Mouse (Mus musculus) cerebellum, adult 8-10 months (tissue): ENCODE data around the gene Cfap45.

Source experiments
- DNase-seq: peaks from one replicate; pipeline ENCODE4 v3.0.0; 2022

The Cfap45 gene

DNA sequence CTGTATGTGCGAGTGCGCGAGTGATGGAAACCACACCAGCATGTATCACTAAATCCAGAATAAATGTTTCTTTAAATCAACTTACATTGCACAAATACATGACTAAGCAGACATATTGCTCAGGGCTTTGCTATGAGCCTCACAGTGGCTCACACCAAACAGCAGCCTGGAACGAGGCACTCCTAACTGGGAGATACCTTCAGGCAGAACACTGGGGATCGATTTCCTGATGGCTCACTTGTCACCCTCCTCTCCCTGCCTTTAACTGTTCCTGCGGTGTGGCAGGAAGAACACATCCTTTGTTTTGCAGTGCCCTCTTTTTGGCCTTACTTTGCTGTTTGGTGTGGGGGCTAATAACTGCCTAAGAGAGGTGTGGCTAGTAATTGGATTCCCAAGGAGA, 957 bp upstream of the Cfap45 start:
- no peak for DNase-seq

DNA sequence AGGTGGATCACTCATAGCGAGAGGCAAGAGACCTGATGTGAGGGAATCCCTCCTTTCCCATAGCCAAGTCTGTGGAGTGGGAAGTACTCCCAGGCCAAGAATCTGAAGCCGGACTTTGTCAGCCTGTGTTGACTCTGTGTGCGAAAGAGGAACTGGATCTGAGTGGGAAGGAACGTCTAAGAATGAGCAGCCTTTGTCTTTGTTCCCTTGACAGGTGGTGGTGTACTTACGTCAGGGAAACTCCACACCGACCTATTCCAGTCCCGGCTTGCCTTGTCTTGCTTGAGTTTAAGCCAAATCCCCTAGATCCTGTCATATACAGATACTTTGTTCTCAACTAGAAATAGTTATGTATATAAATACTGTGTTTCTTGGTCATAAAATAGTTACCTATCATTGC, 1.9 kb downstream of the Cfap45 start:
- DNase-seq, result no peak

DNA sequence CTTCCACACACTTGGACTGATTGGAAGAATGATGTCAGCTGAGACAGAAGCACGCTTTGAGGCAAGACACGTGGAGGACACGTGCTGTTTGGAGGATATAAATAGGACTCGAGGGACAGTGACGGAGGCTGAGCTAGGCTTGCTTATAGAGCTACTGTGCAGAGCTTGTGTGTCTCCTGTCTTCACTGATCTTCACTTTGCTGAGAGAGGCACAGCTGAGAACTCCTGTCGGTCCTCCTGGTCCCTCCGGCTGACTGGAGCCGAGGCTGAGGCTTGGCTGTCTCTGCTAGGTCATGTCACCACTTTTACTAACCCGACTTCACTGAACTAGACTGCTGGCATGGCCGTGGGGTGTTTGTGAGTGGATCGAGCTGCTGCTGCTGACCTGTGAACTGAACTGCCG, 3.1 kb downstream of the Cfap45 start:
- DNase-seq, result no peak

DNA sequence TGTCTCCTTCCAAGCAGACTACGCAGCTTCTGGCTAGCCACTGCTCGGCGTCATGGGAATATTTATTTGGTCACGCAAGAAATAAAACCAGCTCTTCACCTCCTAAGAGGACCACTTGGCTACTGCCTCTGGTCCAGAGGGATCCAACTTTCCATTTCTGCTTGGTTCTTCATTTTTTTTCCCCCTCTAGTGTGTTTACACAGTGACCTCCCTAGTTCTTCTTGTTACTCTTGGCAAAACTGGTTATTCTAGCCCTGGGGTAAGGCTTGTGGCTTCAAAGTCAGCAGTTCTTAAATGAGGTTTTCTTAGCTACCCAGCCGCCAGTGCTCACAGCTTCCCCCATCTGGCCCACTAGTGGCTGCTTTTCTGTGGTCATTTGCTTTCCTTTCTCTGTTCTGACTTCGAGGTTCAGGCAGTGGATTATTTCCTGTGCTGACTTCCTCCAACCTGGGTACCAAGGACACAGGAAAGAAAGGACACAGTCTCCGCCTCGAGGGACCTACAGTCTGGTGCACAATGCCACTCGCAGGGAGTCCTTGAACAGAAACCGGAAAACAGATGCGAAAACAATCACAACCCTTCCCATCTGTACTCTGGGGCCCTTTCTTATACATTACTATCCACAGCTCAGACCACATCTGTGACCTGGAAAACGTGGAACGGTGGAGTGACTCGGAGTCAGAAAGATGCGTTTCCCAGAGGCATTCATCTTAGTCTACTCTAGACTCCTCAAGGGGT, 4.6 kb downstream of the Cfap45 start:
- no peak for DNase-seq

DNA sequence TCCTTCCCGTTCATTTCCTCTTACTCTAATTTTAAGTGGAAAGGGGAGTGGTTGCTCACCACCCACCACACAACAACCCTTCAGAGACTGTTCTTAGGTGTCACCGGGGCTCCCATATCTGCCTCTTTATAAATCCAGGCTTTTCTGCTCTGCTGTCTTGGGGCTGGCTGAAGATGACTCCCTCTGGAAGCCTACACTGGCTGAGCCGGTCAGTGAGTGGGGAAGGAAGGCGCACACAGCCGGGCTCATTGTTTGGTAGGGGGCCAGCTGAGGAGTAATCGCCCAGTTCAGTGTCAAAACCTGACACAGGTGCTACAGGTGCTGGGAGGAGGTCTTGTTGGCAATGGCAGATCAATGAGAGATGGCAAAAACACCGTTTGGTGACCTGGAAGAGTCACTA, 5.4 kb downstream of the Cfap45 start:
- no peak for DNase-seq

DNA sequence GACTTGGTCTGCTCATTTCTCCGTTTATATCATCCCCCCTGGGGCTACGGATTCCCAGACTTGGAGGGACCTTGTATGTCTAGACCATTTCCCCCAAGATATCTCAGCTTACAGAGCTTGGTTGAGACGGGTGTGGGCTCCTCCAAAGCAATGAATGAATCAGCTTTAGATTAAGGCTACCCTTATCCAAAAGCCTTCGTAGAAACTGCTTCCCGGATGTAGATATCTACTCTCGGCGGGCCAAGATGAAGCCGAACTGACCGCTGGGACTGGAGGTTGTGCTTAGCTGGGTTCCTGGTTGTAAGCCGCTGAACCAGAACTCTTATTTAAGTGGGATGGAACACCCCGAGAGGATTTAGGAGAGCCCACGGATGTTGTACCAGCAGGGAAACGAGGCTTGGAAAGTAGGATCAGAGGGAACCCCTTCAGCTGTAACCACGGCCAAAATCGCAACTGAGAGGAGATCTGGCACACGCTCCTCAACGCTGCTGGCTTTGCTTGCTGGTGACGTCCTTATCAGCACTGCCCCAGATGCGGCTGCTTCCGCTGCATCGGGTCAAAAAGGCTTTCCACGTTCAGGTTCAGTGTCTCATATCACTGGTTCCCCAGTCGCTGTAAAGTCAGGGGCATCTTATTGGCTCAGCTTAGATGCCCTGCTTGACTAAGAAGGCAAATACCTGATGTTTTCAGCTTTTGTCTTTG, 5.9 kb downstream of the Cfap45 start:
- no peak for DNase-seq

DNA sequence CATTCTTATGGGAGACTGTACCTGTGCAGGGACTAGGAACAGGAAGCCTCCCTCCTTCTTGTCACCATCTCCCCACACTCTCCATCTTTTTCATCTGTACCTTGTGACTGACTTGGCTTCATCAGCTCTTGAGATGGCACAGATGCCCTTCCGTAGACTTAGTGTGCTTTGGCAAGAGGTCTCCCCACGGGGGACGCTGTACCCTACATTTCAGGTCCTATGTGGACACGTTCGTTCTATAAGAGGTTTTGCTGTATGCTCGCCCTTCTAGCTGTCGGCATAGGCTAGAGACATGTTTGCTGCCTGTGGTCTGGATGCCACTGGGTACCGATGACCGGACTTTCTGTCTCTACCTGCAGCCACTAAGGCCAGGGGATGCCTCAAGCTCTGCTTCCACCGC, 6.8 kb downstream of the Cfap45 start:
- no peak for DNase-seq

DNA sequence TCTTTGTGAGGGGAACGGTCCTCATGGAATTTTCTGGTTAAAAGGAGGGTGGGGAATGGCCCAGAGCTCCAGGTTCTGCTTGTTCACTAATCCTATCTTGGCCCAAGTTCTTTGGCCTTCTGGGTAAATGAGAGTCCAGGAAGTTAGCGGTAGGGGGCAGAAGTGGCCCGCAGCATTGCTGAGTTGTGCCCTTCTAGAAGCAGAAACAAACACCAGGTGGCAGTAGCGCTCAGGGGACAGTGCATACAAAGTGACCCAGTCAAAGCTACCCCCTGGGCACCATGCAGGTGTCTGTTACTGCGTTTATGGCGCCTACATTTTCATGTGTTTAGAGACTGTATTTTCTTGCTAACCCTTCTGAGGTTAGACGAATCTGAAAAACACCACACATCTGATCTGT, 8.1 kb downstream of the Cfap45 start:
- peak; percentile 87 for DNase-seq

DNA sequence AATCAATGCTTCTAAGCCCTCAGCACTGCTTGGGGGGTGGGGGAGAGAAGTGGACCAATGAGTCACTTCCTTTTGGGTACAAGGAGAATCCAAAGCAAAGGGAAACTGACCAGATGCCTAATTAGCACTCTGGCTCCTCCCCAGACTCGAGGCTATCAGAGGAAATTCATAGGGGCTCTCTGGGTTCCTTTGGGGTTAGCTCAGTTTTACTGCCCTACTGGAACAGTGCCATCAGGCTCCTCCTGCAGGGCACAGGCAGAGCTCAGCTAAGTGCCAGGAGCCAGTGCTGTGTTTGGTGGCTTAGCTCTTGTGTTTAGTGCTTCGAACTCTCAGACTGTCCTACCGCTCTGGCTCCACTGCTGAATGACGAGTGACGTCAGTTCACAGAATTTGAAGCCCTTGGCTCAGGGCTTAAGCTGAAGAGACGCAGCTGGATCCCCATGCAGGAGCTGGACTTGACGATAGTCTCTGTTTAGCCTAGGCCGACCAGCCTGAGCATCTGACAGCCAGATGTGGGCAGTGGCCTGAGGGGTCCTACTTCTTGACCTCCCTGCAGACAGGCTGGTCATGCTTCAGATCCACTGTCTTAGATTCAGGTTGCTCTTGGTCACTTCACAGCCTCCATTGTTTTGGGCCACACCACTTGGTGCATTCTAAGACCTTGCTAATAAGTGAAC, 10.1 kb downstream of the Cfap45 start:
- DNase-seq, result no peak

DNA sequence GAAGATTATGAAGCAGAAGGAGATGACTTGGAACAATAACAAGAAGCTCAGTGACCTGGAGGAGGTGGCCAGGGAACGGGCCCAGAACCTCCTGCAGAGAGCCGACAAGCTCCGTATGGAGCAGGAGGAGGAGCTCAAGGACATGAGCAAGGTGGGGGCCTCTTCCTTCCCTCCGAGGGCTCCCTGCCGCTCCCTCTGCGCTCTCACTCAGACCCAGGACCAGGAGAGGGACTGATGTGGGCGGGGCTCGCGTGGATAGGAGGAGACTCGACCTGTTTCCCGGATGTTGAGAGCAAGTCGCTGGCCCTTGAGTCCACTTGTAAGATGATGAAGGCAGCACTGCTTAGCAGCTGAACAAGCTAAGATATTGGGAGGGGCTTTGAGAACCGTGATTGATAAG, 11.9 kb downstream of the Cfap45 start:
- DNase-seq, result peak; percentile 58

DNA sequence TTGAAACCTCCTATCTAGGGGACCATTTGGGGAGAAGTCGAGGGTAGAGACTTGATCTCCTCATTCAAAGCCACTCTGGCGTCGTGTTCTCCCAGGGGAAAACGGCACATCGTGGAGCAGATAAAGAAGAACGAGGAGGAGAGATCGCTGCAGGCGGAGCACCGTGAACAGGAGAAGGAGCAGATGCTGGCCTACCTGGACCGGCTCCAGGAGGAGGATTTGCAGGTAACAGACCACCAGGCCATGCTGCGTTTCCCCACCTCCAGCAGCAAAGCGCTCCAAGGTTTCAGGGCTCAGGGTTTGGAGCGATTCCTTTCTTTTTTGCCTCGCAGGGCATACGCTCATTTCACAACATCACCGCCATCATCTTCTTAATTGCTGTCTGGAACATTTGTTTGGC, 14.5 kb downstream of the Cfap45 start:
- DNase-seq, result no peak

DNA sequence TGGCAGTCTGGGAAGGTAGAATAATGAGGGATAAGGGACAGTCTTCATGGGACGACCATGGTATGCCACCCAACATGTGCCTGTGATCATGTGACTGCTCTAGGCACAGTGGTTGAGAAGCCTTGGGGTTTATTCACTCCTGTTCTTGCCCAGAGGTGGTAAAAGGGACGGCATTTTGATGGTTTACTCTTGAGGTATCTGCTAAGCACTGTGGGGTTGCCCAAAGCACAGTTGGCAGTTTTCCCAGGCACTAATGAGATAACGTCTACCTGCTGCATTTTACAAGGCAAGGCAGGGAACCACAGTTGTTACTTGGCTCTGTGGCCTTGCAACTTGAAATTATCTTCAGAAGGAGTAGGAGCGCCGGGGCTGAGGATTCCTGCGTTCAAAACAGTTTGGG, 19.2 kb downstream of the Cfap45 start:
- no peak for DNase-seq

DNA sequence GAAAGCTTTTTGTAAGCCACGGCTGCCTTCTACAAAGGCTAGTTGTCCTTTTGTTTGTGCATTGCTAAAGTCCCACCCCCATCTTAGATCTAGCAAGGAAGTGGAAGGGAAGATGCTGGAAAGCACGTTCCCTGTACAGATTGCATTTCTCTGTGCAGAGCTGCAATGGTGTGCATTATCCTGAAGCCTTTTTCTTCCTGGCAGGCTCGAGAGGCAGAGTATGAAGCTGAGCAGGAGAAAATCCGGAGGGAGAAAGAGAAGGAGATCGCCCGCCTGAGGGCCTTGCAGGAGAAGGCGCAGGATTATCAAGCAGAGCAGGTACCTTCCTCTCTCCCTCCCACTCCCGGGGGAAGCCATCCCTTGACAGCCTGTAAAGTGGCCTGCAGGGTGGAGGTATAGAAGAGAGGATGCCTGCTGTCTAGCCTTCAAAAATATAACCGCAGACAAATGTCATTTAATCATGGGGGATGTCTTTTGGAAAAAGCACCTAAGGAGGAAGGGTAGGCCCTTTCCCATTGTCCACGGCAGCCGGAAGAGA, 19.8 kb downstream of the Cfap45 start:
- no peak for DNase-seq

DNA sequence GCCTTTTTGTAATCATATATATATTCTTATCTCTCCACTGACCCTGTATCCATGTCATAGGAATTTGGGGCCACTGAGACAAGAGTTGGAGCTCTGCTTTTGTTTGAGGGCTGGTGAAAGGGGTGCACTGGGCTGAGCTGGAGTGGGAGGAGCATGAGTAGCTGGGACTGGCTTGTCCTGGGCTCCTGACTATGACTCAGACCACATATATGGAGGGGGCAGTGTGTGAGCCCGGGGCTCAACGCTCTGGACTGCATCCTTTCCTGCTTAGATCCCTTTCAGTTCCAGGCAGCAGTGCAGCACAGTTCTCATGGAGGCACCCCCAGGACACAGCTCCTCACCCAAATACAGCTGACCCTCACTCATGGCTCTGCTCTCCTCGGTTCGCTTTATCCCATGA, 25.5 kb downstream of the Cfap45 start:
- DNase-seq, result no peak

DNA sequence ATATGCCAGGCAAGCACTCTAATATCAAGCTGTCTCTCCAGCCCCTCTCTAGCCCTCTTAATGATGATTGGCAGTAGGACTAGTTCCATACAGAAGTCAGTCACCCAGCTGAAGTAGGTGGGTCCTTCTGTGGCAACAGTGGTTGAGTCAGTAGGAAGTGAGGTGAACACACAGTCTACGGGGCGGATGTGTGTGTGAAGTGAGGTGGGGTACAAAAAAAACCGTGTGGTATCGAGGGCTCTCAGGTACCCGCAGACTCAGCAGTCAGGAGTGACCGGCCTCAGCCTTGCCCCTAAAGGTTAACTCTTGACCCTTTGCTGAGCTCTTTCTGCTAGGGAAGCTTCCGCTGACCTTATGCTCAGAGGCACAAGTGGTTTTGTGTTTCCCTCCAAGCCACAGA, 27.9 kb downstream of the Cfap45 start:
- DNase-seq, result no peak

DNA sequence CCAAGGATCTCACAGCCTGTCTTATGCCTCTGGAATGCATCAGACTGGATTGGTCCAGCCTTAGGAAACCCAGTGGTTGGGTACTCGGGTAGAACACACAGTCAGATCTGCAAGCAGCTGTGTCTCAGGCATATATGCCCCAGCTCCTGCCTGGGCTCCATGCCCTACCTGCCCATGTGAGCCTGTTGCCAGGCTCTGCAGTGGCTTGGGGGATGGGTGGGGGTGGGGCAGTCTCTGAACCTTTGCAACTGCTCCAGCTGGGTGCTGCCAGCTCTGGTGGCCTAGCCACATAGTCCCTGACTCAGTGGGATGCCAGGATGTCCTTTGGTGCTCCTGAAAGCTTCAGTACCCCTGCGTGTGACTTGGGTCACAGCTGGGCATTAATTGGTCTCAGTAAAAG, 28.7 kb downstream of the Cfap45 start:
- no peak for DNase-seq

DNA sequence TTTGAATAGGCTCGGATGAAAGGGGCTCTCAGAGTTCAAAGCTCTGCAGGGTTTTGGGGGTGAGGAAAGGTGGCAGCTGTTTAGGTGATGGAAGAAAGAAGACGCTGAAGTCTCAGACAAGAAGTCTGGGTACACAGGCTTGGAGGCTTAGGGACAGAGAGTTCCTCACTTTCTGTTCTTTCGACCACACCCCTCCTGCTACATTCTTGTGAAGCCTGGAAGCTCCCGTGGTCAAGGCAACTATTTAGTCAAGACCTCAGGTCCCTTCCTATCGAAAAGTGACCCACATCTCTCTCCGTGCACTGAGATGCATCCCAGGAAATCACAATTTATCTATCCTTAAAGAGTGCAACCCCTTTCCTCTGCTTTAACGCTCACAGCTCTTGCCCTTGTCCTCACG, 29.1 kb downstream of the Cfap45 start:
- DNase-seq, result no peak

DNA sequence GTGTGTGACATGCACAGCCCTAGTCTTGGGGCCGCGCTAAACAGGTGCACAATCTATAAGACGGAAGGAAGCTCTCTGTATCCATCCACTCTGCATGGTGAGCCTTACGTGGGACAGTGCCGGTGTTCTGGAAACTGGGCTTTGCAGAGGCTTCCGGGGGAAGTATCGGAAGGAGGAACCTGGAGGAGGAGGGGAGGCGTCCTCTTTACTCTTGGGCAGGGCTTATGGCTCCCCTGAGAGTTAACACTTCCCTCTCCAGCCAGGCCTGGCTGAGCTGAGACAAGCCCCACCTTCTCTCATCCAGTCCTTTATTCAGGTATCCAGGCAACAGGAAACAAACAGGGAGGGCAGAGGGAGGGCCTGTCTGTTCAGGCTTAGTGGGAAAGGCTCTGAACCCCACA, 29.9 kb downstream of the Cfap45 start:
- no peak for DNase-seq

DNA sequence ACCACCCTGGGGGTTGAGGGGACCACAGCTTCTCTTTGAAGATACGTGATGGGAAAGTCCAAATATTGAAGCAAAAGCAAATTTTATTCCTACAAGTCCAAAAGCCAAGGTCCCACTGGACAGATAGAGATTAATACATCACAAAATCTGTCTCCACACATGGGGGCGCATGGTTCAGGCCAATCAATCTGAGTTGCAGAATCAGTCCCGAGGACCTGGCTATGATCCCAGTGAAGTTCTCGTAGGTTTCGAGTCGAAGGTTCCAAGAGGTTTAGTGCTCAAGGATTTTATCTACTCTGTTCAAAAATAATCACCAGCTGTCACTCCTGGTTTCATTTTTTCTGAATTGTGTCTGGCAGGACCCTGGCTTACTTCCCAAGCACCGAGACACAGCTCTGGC, 30.4 kb downstream of the Cfap45 start:
- no peak for DNase-seq

DNA sequence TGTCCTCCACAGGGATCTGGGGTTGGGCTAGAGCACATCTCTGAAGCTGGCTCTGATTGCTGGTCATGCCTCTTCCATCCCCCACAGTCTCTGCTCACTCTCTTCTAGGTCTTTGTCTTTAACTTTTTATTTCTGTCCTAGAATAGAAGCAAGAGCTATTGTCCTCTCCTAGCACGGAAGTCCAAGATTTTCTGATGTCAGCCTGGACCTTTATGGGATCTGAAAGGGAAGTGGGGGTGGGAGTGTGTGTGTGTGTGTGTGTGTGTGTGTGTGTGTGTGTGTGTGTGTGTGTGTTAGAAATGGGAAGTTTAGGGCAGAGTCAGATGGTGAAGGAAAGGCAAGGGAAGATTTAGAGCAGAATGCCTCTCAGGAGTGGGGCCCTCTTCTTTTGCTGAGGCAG, 32.0 kb downstream of the Cfap45 start:
- no peak for DNase-seq

DNA sequence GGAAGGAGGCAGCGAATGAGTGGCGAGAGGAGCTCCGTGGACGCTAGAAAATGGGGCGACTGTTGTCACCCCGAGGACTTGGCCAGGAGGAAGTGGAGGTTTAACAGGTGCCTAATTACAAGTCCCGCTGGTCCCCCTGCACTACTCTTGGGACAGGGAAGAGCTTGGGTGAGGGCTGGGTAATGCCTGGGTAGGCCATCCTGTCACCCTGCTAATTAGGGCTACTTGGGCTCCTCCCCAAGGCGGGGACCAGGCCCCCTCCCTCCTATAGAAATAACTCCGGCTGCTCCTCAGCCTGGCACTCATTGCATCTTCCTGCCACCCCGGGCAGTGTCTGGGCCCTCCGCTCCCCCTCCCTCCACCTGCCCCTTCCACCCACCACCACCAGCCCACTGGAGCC, 35.0 kb downstream of the Cfap45 start, which contains the start of gene Vsig8:
Gene Vsig8 (plus strand): TSS at position 301 of the 400 bp plus-strand sequence.
- DNase-seq, result no peak

DNA sequence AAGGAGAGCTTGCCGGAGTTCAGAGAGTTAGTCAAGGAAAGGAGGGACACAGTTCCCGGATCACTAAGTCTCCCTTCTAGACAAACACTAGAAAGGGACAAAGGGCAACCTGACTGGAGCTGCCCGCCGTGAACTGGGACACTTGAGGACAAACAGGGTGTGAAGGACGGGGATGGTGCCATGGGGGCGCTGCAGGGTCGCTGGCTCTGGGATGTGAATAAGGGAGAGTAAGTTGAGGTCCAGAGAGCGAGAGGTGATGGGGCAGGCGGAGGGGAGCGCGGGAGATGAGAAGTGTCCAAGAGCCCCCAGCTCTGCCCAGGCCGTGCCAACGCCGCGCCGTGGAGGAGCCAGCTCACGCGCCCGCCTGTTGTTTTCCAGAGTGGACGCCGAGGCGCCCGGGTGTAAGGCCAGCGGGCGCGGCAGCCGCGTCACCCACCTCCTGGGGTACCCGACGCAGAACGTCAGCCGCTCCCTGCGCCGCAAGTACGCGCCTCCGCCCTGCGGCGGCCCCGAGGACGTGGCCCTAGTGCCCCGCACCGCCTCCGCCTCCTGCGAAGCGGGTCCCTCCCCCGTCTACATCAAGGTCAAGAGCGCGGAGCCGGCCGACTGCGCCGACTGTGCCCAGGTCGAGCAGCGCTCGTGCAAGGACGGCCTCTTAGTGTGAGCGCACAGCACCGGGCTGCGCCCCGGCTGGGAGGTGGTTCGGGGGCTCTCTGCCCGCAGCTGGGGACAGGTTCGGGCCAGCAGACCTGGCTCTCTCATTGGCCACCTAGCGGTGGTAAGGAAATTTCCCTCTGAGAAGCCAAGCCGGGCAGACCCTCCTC, 42.3 kb downstream of the Cfap45 start:
- DNase-seq, result peak; percentile 65

DNA sequence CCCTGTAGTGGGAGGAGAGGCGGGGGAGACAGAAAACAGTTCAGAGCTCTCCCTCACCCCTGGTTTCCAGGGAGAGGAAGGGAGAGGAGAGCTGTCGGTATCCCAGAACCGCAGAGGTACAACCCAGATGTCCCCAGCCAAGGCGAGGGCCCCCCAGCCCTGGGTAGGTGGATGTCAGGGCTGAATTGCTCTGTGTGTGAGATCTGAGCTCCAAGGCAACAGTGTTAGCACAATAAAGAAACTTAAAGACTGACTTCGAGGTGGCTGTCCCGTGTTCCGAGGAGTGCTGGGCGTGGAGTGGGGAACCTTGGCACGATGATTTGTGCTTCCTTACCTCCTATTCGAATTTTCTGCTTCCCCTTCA, 42.8 kb downstream of the Cfap45 start:
- no peak for DNase-seq
